Mouse (Mus musculus): ENCODE results near the gene Ppp4r4. TPM values are rescaled to one million over a fixed set of nuclear protein-coding genes. Genes with fewer than 3 reads are reported as not detected.
A peak's percentile ranks its signal among the peaks of the same experiment; 100 is the strongest.
"Not testable (repeated sequence)": the region's sequence is repeated elsewhere in the genome, so short reads cannot be mapped to it uniquely, and the experiment has no call there.

The Ppp4r4 gene
- polyA plus RNA-seq, 1 experiment = 4.2 TPM

- Histone ChIP-seq H3K27ac (ENCODE audit: insufficient read depth, low read length) (no peak overlapping the region), H3K4me1 (ENCODE audit: control insufficient read depth, insufficient read depth, low read length) (no peaks in the 10 kb centered on the region), H3K4me3 (ENCODE audit: insufficient read depth, low read length) (no peak overlapping the region)
- TF ChIP-seq POLR2A (IDR thresholded peaks at IDR 0.05; ENCODE audit: low read depth, low read length) (no peak), CTCF (IDR thresholded peaks at IDR 0.05; ENCODE audit: borderline replicate concordance, insufficient read depth, low read length) (no peak)
Measured at GRCm38 (mm10) chr12:103553497-103553896, 21.4 kb downstream of the Ppp4r4 start.

- Histone ChIP-seq H3K4me3 (ENCODE audit: insufficient read depth, low read length) (no peak overlapping the region), H3K27ac (ENCODE audit: insufficient read depth, low read length) (no peak overlapping the region), H3K4me1 (ENCODE audit: control insufficient read depth, insufficient read depth, low read length) (no peaks in the 10 kb centered on the region)
- TF ChIP-seq CTCF (IDR thresholded peaks at IDR 0.05; ENCODE audit: borderline replicate concordance, insufficient read depth, low read length) = no peak
- no peak for TF ChIP-seq POLR2A (IDR thresholded peaks at IDR 0.05; ENCODE audit: low read depth, low read length)
Measured at GRCm38 (mm10) chr12:103556856-103557255, 24.8 kb downstream of the Ppp4r4 start.

GRCm38 (mm10) chr12:103564726-103565125, 32.6 kb downstream of the Ppp4r4 start:
- Histone ChIP-seq H3K27ac (ENCODE audit: insufficient read depth, low read length) (no peak overlapping the region), H3K4me3 (ENCODE audit: insufficient read depth, low read length) (no peak overlapping the region), H3K4me1 (ENCODE audit: control insufficient read depth, insufficient read depth, low read length) (no peaks in the 10 kb centered on the region)
- TF ChIP-seq POLR2A (IDR thresholded peaks at IDR 0.05; ENCODE audit: low read depth, low read length) (no peak), CTCF (IDR thresholded peaks at IDR 0.05; ENCODE audit: borderline replicate concordance, insufficient read depth, low read length) (no peak)

GRCm38 (mm10) chr12:103565151-103565550, 33.1 kb downstream of the Ppp4r4 start:
- H3K4me3 ChIP-seq (ENCODE audit: insufficient read depth, low read length) = no peak overlapping the region
- no peak for TF ChIP-seq POLR2A (IDR thresholded peaks at IDR 0.05; ENCODE audit: low read depth, low read length)
- TF ChIP-seq CTCF (IDR thresholded peaks at IDR 0.05; ENCODE audit: borderline replicate concordance, insufficient read depth, low read length) = no peak
- no peaks in the 10 kb centered on the region for H3K4me1 ChIP-seq (ENCODE audit: control insufficient read depth, insufficient read depth, low read length)
- no peak overlapping the region for H3K27ac ChIP-seq (ENCODE audit: insufficient read depth, low read length)

- Histone ChIP-seq H3K4me1 (ENCODE audit: control insufficient read depth, insufficient read depth, low read length) (no peaks in the 10 kb centered on the region), H3K4me3 (ENCODE audit: insufficient read depth, low read length) (no peak overlapping the region), H3K27ac (ENCODE audit: insufficient read depth, low read length) (no peak overlapping the region)
- TF ChIP-seq CTCF (IDR thresholded peaks at IDR 0.05; ENCODE audit: borderline replicate concordance, insufficient read depth, low read length) = no peak
- TF ChIP-seq POLR2A (IDR thresholded peaks at IDR 0.05; ENCODE audit: low read depth, low read length) = no peak
Measured at GRCm38 (mm10) chr12:103567129-103567528, 35.0 kb downstream of the Ppp4r4 start.

- TF ChIP-seq POLR2A (IDR thresholded peaks at IDR 0.05; ENCODE audit: low read depth, low read length) (no peak), CTCF (IDR thresholded peaks at IDR 0.05; ENCODE audit: borderline replicate concordance, insufficient read depth, low read length) (no peak)
- Histone ChIP-seq H3K4me1 (ENCODE audit: control insufficient read depth, insufficient read depth, low read length) (no peaks in the 10 kb centered on the region), H3K27ac (ENCODE audit: insufficient read depth, low read length) (no peak overlapping the region), H3K4me3 (ENCODE audit: insufficient read depth, low read length) (no peak overlapping the region)
Measured at GRCm38 (mm10) chr12:103569690-103570089, 37.6 kb downstream of the Ppp4r4 start.

GRCm38 (mm10) chr12:103578148-103578547, 46.1 kb downstream of the Ppp4r4 start:
- not testable (repeated sequence) for H3K4me3 ChIP-seq (ENCODE audit: insufficient read depth, low read length); H3K4me1 ChIP-seq (ENCODE audit: control insufficient read depth, insufficient read depth, low read length); H3K27ac ChIP-seq (ENCODE audit: insufficient read depth, low read length)

GRCm38 (mm10) chr12:103583771-103584170, 51.7 kb downstream of the Ppp4r4 start:
- H3K27ac ChIP-seq (ENCODE audit: insufficient read depth, low read length) = no peak overlapping the region
- TF ChIP-seq CTCF (IDR thresholded peaks at IDR 0.05; ENCODE audit: borderline replicate concordance, insufficient read depth, low read length) = no peak
- no peak overlapping the region for H3K4me3 ChIP-seq (ENCODE audit: insufficient read depth, low read length)
- H3K4me1 ChIP-seq (ENCODE audit: control insufficient read depth, insufficient read depth, low read length) = no peaks in the 10 kb centered on the region

GRCm38 (mm10) chr12:103598411-103598810, 66.3 kb downstream of the Ppp4r4 start:
- no peak for TF ChIP-seq CTCF (IDR thresholded peaks at IDR 0.05; ENCODE audit: borderline replicate concordance, insufficient read depth, low read length)
- Histone ChIP-seq H3K27ac (ENCODE audit: insufficient read depth, low read length) (no peak overlapping the region), H3K4me1 (ENCODE audit: control insufficient read depth, insufficient read depth, low read length) (no peaks in the 10 kb centered on the region), H3K4me3 (ENCODE audit: insufficient read depth, low read length) (no peak overlapping the region)

- no peak for TF ChIP-seq POLR2A (IDR thresholded peaks at IDR 0.05; ENCODE audit: low read depth, low read length)
- TF ChIP-seq CTCF (IDR thresholded peaks at IDR 0.05; ENCODE audit: borderline replicate concordance, insufficient read depth, low read length) = no peak
- Histone ChIP-seq H3K4me3 (ENCODE audit: insufficient read depth, low read length) (no peak overlapping the region), H3K4me1 (ENCODE audit: control insufficient read depth, insufficient read depth, low read length) (no peaks in the 10 kb centered on the region), H3K27ac (ENCODE audit: insufficient read depth, low read length) (no peak overlapping the region)
Measured at GRCm38 (mm10) chr12:103600364-103600763, 68.3 kb downstream of the Ppp4r4 start.

- TF ChIP-seq CTCF (IDR thresholded peaks at IDR 0.05; ENCODE audit: borderline replicate concordance, insufficient read depth, low read length) (no peak), POLR2A (IDR thresholded peaks at IDR 0.05; ENCODE audit: low read depth, low read length) (no peak)
- Histone ChIP-seq H3K4me3 (ENCODE audit: insufficient read depth, low read length) (no peak overlapping the region), H3K4me1 (ENCODE audit: control insufficient read depth, insufficient read depth, low read length) (no peaks in the 10 kb centered on the region), H3K27ac (ENCODE audit: insufficient read depth, low read length) (peak overlapping the region; percentile 74)
Measured at GRCm38 (mm10) chr12:103601839-103602238, 69.8 kb downstream of the Ppp4r4 start.
